Mouse (Mus musculus): ENCODE results near the gene Tbck. TPM values are rescaled to one million over a fixed set of nuclear protein-coding genes. Genes with fewer than 3 reads are reported as not detected.

Gene Tbck
- polyA plus RNA-seq, 1 experiment from 2014 or later: 23.1 TPM

GRCm38 (mm10) chr3:132851841-132852728, 168.1 kb downstream of the Tbck start:
- H3K27ac ChIP-seq (ENCODE audit: low read depth, low read length): no peak overlapping the region
- H3K4me2 ChIP-seq: no peak overlapping the region
- ATAC-seq (ENCODE audit: low FRiP score) (peak; percentile 41; the same call in 1 of the 2 replicates), DNase-seq (ENCODE audit: low spot score, missing footprints) (no peak)
- no peaks in the 10 kb centered on the region for H3K27me3 ChIP-seq (ENCODE audit: control insufficient read depth, insufficient read depth, low read length)
- H3K9ac ChIP-seq (ENCODE audit: low read length): no peak overlapping the region
- no peaks in the 10 kb centered on the region for H3K9me3 ChIP-seq (ENCODE audit: control insufficient read depth, low read length)
- H3K36me3 ChIP-seq (ENCODE audit: control insufficient read depth, insufficient read depth, low read length): no peaks in the 10 kb centered on the region
- 73% methylated on average over 28 of the region's 28 CpGs for WGBS
- H3K4me1 ChIP-seq (ENCODE audit: control insufficient read depth, insufficient read depth, low read length): no peaks in the 10 kb centered on the region
- no peak overlapping the region for H3K4me3 ChIP-seq (ENCODE audit: low read depth, low read length)

GRCm38 (mm10) chr3:132854271-132854670, 170.3 kb downstream of the Tbck start:
- WGBS: 89% methylated on average over 9 of the region's 9 CpGs
- DNase-seq (ENCODE audit: low spot score, missing footprints): peak; percentile 68
- Histone ChIP-seq H3K9ac (ENCODE audit: low read length) (no peak overlapping the region), H3K36me3 (ENCODE audit: control insufficient read depth, insufficient read depth, low read length) (no peaks in the 10 kb centered on the region), H3K27me3 (ENCODE audit: control insufficient read depth, insufficient read depth, low read length) (no peaks in the 10 kb centered on the region), H3K4me3 (ENCODE audit: low read depth, low read length) (no peak overlapping the region), H3K9me3 (ENCODE audit: control insufficient read depth, low read length) (no peaks in the 10 kb centered on the region), H3K4me2 (no peak overlapping the region), H3K27ac (ENCODE audit: low read depth, low read length) (no peak overlapping the region), H3K4me1 (ENCODE audit: control insufficient read depth, insufficient read depth, low read length) (no peaks in the 10 kb centered on the region)
- ATAC-seq (ENCODE audit: low FRiP score): no peak

DNA sequence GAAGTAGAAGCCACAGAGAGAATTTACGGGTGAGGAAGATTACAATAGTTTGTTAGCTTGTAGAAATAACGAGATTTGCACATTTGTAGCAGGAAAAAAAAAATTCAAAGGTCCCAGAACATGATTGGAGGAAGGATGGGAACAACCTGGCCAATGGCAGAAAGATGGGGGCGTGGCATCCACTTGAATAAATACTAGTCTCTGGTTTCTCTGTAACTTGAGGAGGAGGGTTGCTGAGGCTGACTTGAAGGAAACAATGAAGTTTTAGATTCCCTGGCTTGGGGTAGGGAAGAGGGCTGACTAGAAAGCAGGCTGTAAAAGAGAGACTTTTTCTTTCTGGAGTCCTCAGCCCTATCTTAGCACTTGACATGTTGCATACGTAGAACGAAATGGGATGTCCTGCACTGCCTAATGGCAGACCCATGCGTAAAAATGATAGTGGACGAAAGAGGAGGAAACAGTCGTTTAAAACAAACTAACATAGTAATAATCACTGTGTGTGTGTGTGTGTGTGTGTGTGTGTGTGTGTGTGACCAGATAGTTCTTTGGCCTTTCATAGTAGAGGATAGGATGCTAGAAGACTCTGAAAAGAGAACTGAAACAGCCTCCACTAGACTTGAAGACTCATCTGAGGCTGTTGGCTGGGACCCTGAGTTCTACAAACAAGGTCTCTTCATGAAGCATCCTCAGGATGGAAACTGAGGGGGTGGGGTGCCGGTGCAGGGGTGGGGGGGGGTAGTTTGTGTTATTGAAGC, 171.7 kb downstream of the Tbck start:
- 68% methylated on average over 9 of the region's 9 CpGs for WGBS
- ATAC-seq (ENCODE audit: low FRiP score): no peak
- no peak for DNase-seq (ENCODE audit: low spot score, missing footprints)

GRCm38 (mm10) chr3:132856651-132857050, 172.7 kb downstream of the Tbck start:
- H3K36me3 ChIP-seq (ENCODE audit: control insufficient read depth, insufficient read depth, low read length): no peaks in the 10 kb centered on the region
- WGBS: 78% methylated on average over 6 of the region's 6 CpGs
- DNase-seq (ENCODE audit: low spot score, missing footprints) (no peak), ATAC-seq (ENCODE audit: low FRiP score) (no peak)
- H3K4me3 ChIP-seq (ENCODE audit: low read depth, low read length): no peak overlapping the region
- H3K4me2 ChIP-seq: no peak overlapping the region
- H3K9ac ChIP-seq (ENCODE audit: low read length): no peak overlapping the region
- no peaks in the 10 kb centered on the region for H3K4me1 ChIP-seq (ENCODE audit: control insufficient read depth, insufficient read depth, low read length)
- no peaks in the 10 kb centered on the region for H3K27me3 ChIP-seq (ENCODE audit: control insufficient read depth, insufficient read depth, low read length)
- H3K27ac ChIP-seq (ENCODE audit: low read depth, low read length): no peak overlapping the region
- H3K9me3 ChIP-seq (ENCODE audit: control insufficient read depth, low read length): no peaks in the 10 kb centered on the region

More for the DNA sequence above, 171.7 kb downstream of the Tbck start:
- no peak overlapping the region for H3K27ac ChIP-seq (ENCODE audit: low read depth, low read length)
- no peaks in the 10 kb centered on the region for H3K9me3 ChIP-seq (ENCODE audit: control insufficient read depth, low read length)
- no peaks in the 10 kb centered on the region for H3K27me3 ChIP-seq (ENCODE audit: control insufficient read depth, insufficient read depth, low read length)
- H3K4me1 ChIP-seq (ENCODE audit: control insufficient read depth, insufficient read depth, low read length): no peaks in the 10 kb centered on the region
- no peak overlapping the region for H3K9ac ChIP-seq (ENCODE audit: low read length)
- no peak overlapping the region for H3K4me2 ChIP-seq
- no peak overlapping the region for H3K4me3 ChIP-seq (ENCODE audit: low read depth, low read length)
- no peaks in the 10 kb centered on the region for H3K36me3 ChIP-seq (ENCODE audit: control insufficient read depth, insufficient read depth, low read length)

DNA sequence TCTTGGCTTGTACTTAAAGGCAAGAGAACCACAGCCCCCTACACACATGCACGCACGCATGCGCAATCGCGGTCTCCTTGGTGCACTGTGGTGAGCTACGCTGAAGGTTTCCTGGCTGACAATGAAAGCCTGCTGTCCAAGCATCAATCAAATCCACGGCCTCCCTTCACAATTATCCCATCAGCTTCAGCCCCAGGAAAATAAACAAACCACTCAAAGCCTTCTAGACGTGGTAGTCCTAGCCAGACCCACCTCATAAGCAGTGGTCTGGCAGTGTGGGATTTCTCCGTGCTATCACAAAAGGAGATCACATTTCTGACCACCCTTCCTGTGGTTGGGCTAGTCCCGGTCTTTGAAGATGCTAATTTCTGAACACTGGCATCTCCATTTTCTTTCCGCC, 174.9 kb downstream of the Tbck start:
- ATAC-seq (ENCODE audit: low FRiP score): no peak

GRCm38 (mm10) chr3:132859573-132859972, 175.6 kb downstream of the Tbck start:
- no peak for ATAC-seq (ENCODE audit: low FRiP score)
- Histone ChIP-seq H3K9ac (ENCODE audit: low read length) (no peak overlapping the region), H3K4me3 (ENCODE audit: low read depth, low read length) (no peak overlapping the region), H3K4me2 (no peak overlapping the region), H3K9me3 (ENCODE audit: control insufficient read depth, low read length) (no peaks in the 10 kb centered on the region), H3K4me1 (ENCODE audit: control insufficient read depth, insufficient read depth, low read length) (no peaks in the 10 kb centered on the region), H3K27me3 (ENCODE audit: control insufficient read depth, insufficient read depth, low read length) (no peaks in the 10 kb centered on the region), H3K36me3 (ENCODE audit: control insufficient read depth, insufficient read depth, low read length) (no peaks in the 10 kb centered on the region), H3K27ac (ENCODE audit: low read depth, low read length) (no peak overlapping the region)
- no peak for DNase-seq (ENCODE audit: low spot score, missing footprints)
- WGBS: 88% methylated on average over 7 of the region's 7 CpGs

More for the DNA sequence above, 174.9 kb downstream of the Tbck start:
- no peak overlapping the region for H3K4me3 ChIP-seq (ENCODE audit: low read depth, low read length)
- DNase-seq (ENCODE audit: low spot score, missing footprints): no peak
- no peaks in the 10 kb centered on the region for H3K36me3 ChIP-seq (ENCODE audit: control insufficient read depth, insufficient read depth, low read length)
- no peaks in the 10 kb centered on the region for H3K4me1 ChIP-seq (ENCODE audit: control insufficient read depth, insufficient read depth, low read length)
- WGBS: 74% methylated on average over 11 of the region's 11 CpGs
- H3K27ac ChIP-seq (ENCODE audit: low read depth, low read length): no peak overlapping the region
- no peaks in the 10 kb centered on the region for H3K27me3 ChIP-seq (ENCODE audit: control insufficient read depth, insufficient read depth, low read length)
- H3K9ac ChIP-seq (ENCODE audit: low read length): no peak overlapping the region
- no peak overlapping the region for H3K4me2 ChIP-seq
- no peaks in the 10 kb centered on the region for H3K9me3 ChIP-seq (ENCODE audit: control insufficient read depth, low read length)

DNA sequence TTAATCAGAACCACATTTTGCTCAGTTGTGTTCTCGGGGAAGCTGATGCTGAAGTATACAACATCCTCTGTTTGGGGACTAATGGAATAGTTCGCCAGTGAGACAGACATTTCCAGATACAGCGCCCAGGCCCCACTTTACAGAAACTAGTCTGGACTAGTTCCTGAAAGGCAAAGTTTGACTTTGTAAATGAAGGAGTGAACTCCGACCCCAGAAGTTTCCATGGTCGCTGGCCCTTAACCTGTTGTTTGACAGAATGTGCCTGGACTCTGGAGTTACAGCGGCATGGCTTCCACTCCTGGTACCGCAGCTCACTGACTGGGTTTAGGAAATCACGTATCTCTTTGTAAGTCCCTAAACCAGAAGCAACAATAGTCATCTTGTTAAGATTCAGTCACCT, 176.9 kb downstream of the Tbck start:
- Histone ChIP-seq H3K27ac (ENCODE audit: low read depth, low read length) (no peak overlapping the region), H3K27me3 (ENCODE audit: control insufficient read depth, insufficient read depth, low read length) (no peaks in the 10 kb centered on the region), H3K36me3 (ENCODE audit: control insufficient read depth, insufficient read depth, low read length) (no peaks in the 10 kb centered on the region), H3K4me2 (no peak overlapping the region), H3K4me3 (ENCODE audit: low read depth, low read length) (no peak overlapping the region), H3K9ac (ENCODE audit: low read length) (no peak overlapping the region), H3K9me3 (ENCODE audit: control insufficient read depth, low read length) (no peaks in the 10 kb centered on the region), H3K4me1 (ENCODE audit: control insufficient read depth, insufficient read depth, low read length) (no peaks in the 10 kb centered on the region)
- no peak for ATAC-seq (ENCODE audit: low FRiP score)
- no peak for DNase-seq (ENCODE audit: low spot score, missing footprints)
- 88% methylated on average over 8 of the region's 8 CpGs for WGBS

GRCm38 (mm10) chr3:132863843-132864242, 179.9 kb downstream of the Tbck start:
- Histone ChIP-seq H3K27ac (ENCODE audit: low read depth, low read length) (no peak overlapping the region), H3K4me2 (no peak overlapping the region), H3K4me1 (ENCODE audit: control insufficient read depth, insufficient read depth, low read length) (no peaks in the 10 kb centered on the region), H3K9me3 (ENCODE audit: control insufficient read depth, low read length) (no peaks in the 10 kb centered on the region), H3K27me3 (ENCODE audit: control insufficient read depth, insufficient read depth, low read length) (no peaks in the 10 kb centered on the region), H3K4me3 (ENCODE audit: low read depth, low read length) (no peak overlapping the region), H3K36me3 (ENCODE audit: control insufficient read depth, insufficient read depth, low read length) (no peaks in the 10 kb centered on the region), H3K9ac (ENCODE audit: low read length) (no peak overlapping the region)
- WGBS: 91% methylated on average over 13 of the region's 13 CpGs
- no peak for DNase-seq (ENCODE audit: low spot score, missing footprints)
- ATAC-seq (ENCODE audit: low FRiP score): no peak

DNA sequence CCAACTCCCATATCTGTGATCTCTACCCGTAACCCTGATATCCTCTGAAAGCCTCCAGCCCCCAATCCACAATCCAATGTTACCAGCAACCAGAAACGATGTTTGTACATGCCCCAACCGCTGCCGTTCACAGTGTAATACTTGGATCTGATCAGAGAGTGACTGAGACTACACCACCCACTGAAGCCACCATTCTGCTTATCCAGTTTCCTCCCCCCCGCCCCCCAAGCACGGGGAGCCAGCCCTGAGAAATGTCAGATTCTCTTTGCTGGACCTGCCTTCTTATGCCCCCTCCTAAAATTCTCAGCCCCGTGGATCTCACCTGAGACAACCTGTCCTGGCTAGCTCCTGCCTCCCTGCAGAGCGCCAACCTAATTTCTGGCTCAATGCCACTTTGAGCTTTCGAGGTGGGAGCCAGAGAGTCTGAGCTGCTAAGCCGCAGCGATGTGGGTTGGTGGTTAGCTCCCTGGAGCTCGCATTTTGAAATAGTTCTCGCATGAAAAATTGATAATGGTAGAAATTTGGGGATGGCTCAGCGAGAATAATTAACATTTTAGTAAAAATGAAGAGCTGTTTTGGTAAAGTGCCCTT, 180.5 kb downstream of the Tbck start:
- H3K27ac ChIP-seq (ENCODE audit: low read depth, low read length): no peak overlapping the region
- no peaks in the 10 kb centered on the region for H3K36me3 ChIP-seq (ENCODE audit: control insufficient read depth, insufficient read depth, low read length)
- no peaks in the 10 kb centered on the region for H3K27me3 ChIP-seq (ENCODE audit: control insufficient read depth, insufficient read depth, low read length)
- no peak for DNase-seq (ENCODE audit: low spot score, missing footprints)
- no peaks in the 10 kb centered on the region for H3K9me3 ChIP-seq (ENCODE audit: control insufficient read depth, low read length)
- 87% methylated on average over 14 of the region's 14 CpGs for WGBS
- H3K4me2 ChIP-seq: no peak overlapping the region
- H3K4me1 ChIP-seq (ENCODE audit: control insufficient read depth, insufficient read depth, low read length): no peaks in the 10 kb centered on the region
- H3K9ac ChIP-seq (ENCODE audit: low read length): no peak overlapping the region
- ATAC-seq (ENCODE audit: low FRiP score): no peak
- no peak overlapping the region for H3K4me3 ChIP-seq (ENCODE audit: low read depth, low read length)

All from midbrain, embryonic 11.5 days (tissue).